Mouse (Mus musculus) heart, embryonic 11.5 days (tissue): ENCODE data around the gene D2hgdh. TPM values are rescaled to one million over a fixed set of nuclear protein-coding genes. Genes with fewer than 3 reads are reported as not detected.
"Not testable (repeated sequence)": the region's sequence is repeated elsewhere in the genome, so short reads cannot be mapped to it uniquely, and the experiment has no call there.

Source experiments
- ATAC-seq: fragments of 200-750 bp; cut with Nextera tagmentation; replicated peaks from 2 replicates; pipeline ENCODE4 v1.8.0; 2017; ENCODE audit warnings: moderate library complexity; ENCODE audit not compliant: insufficient number of reproducible peaks, low FRiP score, low TSS enrichment
- H3K27ac ChIP-seq: fragments of 300-500 bp; sonication (generic); 2 replicates; pipeline ENCODE4 v1.5.1; 2014; ENCODE audit warnings: mild to moderate bottlenecking, low read depth, low read length
- H3K27me3 ChIP-seq: fragments of 300-500 bp; sonication (generic); 2 replicates; pipeline ENCODE4 v1.6.1; 2014; ENCODE audit warnings: mild to moderate bottlenecking, low read length, mixed read lengths; ENCODE audit not compliant: control insufficient read depth, insufficient read depth
- H3K36me3 ChIP-seq: fragments of 300-500 bp; sonication (generic); 2 replicates; pipeline ENCODE4 v1.6.1; 2014; ENCODE audit warnings: mild to moderate bottlenecking, low read length, moderate library complexity, mixed read lengths; ENCODE audit not compliant: control insufficient read depth, insufficient read depth
- H3K4me1 ChIP-seq: fragments of 300-500 bp; sonication (generic); 2 replicates; pipeline ENCODE4 v1.6.1; 2014; ENCODE audit warnings: low read length; ENCODE audit not compliant: control insufficient read depth, insufficient read depth
- H3K4me2 ChIP-seq: fragments of 300-500 bp; sonication (generic); 2 replicates; pipeline ENCODE4 v1.6.1; 2014; ENCODE audit warnings: mild to moderate bottlenecking, moderate library complexity
- H3K4me3 ChIP-seq: fragments of 300-500 bp; sonication (generic); 2 replicates; pipeline ENCODE4 v1.5.1; 2014; ENCODE audit warnings: low read depth, low read length
- H3K9ac ChIP-seq: fragments of 300-500 bp; sonication (generic); 2 replicates; pipeline ENCODE4 v1.6.1; 2014; ENCODE audit warnings: mild to moderate bottlenecking, low read depth, low read length, moderate library complexity
- H3K9me3 ChIP-seq: fragments of 300-500 bp; sonication (generic); replicated peaks from 2 replicates; pipeline ENCODE4 v1.6.1; 2016; ENCODE audit warnings: low read length; ENCODE audit not compliant: control insufficient read depth
- WGBS: fragments of 180-500 bp; shearing (Covaris S2); extraction: QIAGEN DNeasy Blood & Tissue Kit; methylation state at CpG from one replicate; pipeline ENCODE4 v1.1.7; 2014; ENCODE audit not compliant: insufficient replicate concordance; 5-methylcytosine and 5-hydroxymethylcytosine counted together
- polyA plus RNA-seq: library from polyadenylated mRNA; unstranded; fragments of >200 nt; fragmentation: Nextera tagmentation; extraction: Ambion mirVana; gene quantifications from 2 replicates; pipeline ENCODE4 v1.2.1, GENCODE M21; 2014

Gene D2hgdh
- polyA plus RNA-seq, 1 experiment from 2014 or later = 12.9 TPM

- 72% methylated on average over 3 of the region's 3 CpGs for WGBS
- no peaks in the 10 kb centered on the region for H3K27me3 ChIP-seq
- no peak overlapping the region for H3K4me2 ChIP-seq
- H3K36me3 ChIP-seq = peaks cover 15% of the 10 kb centered on the region
- no peak for ATAC-seq
- peaks cover 7% of the 10 kb centered on the region for H3K4me1 ChIP-seq
- no peak overlapping the region for H3K4me3 ChIP-seq
- no peaks in the 10 kb centered on the region for H3K9me3 ChIP-seq
- H3K27ac ChIP-seq = peak overlapping the region; percentile 93; the same call in 1 of the 2 replicates
- no peak overlapping the region for H3K9ac ChIP-seq
Measured at GRCm38 (mm10) chr1:93823796-93824495, 763 bp upstream of the D2hgdh start.

GRCm38 (mm10) chr1:93825105-93825674 lies 481 bp downstream of the D2hgdh start:
- under 1% methylated on average over 30 of the region's 30 CpGs for WGBS
- peaks cover 7% of the 10 kb centered on the region for H3K4me1 ChIP-seq
- peaks cover 7% of the 10 kb centered on the region; the same call in 1 of the 2 replicates for H3K36me3 ChIP-seq
- H3K9me3 ChIP-seq = no peaks in the 10 kb centered on the region
- peak overlapping the region; percentile 77 for H3K9ac ChIP-seq
- peak overlapping the region; percentile 61 for H3K4me3 ChIP-seq
- ATAC-seq = peak; percentile 95
- H3K27ac ChIP-seq = peak overlapping the region; percentile 93
- peak overlapping the region; percentile 89 for H3K4me2 ChIP-seq
- no peaks in the 10 kb centered on the region for H3K27me3 ChIP-seq

DNA sequence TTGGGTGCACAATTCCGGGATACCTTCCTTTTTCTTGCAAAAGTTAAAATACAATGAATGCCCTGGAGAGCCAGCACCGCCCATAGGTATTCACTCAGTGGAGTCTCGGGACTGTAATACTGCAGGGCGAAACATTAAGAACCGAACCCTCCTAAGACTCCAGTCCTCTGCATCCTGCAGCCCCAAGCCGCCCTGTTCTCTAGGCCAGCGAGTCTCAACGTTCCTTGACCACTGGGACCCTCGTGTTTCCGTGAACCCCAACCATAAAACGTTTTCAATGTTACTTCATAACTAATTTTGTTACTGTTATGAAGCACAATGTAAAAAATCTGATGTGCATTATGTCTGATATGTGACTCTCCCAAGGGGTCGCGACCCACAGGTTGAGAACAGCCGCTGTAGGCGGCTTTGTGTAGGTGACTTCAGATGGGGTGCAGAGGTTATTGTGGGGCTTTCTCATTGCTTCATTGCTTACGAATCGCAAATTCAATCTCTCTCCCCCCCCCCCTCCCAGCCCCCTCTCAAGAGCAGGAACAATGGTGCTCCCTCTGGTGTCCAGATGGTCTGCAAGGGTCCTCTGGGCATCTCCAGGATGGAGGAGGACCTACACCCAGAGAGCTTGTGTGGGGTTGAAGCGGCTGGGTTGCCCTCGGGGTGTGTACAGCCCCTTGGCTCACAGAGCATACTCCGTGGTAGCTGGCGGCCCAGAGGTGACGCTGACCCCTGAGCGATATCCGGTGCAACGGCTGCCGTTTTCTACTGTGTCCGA lies 1.2 kb downstream of the D2hgdh start:
- WGBS = 46% methylated on average over 27 of the region's 27 CpGs
- no peak for ATAC-seq
- Histone ChIP-seq H3K27ac (peak overlapping the region; percentile 93), H3K9me3 (no peaks in the 10 kb centered on the region), H3K4me3 (peak overlapping the region; percentile 61), H3K27me3 (no peaks in the 10 kb centered on the region), H3K4me1 (peaks cover 7% of the 10 kb centered on the region), H3K9ac (peak overlapping the region; percentile 77), H3K4me2 (peak overlapping the region; percentile 89), H3K36me3 (peaks cover 5% of the 10 kb centered on the region; the same call in 1 of the 2 replicates)

DNA sequence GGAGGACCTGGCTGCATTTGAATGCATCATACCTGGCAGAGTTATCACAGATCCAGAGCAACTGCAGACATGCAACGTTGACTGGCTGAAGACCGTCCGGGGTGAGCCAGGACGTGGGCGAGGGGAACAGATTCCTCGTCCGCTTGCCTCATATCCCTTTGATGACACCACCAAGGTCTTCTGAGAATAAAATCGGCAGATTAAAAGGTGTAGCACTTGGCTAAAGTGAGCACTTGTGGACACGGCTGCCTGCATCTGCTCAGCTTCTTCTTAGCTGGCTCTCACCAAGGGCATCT lies 1.8 kb downstream of the D2hgdh start:
- WGBS = 91% methylated on average over 9 of the region's 9 CpGs
- Histone ChIP-seq H3K27me3 (no peaks in the 10 kb centered on the region), H3K4me3 (no peak overlapping the region), H3K27ac (no peak overlapping the region), H3K4me1 (peaks cover 7% of the 10 kb centered on the region), H3K4me2 (peak overlapping the region; percentile 89), H3K36me3 (peaks cover 1% of the 10 kb centered on the region; the same call in 1 of the 2 replicates), H3K9ac (no peak overlapping the region; the same call in 1 of the 2 replicates), H3K9me3 (no peaks in the 10 kb centered on the region)
- ATAC-seq = no peak

GRCm38 (mm10) chr1:93832754-93833360 lies 8.1 kb downstream of the D2hgdh start:
- not testable (repeated sequence) for ATAC-seq, H3K4me3 ChIP-seq, H3K4me2 ChIP-seq, H3K9ac ChIP-seq, H3K4me1 ChIP-seq, H3K36me3 ChIP-seq, H3K27ac ChIP-seq, H3K27me3 ChIP-seq, H3K9me3 ChIP-seq
- 52% methylated on average over 1 of the region's 4 CpGs for WGBS

DNA sequence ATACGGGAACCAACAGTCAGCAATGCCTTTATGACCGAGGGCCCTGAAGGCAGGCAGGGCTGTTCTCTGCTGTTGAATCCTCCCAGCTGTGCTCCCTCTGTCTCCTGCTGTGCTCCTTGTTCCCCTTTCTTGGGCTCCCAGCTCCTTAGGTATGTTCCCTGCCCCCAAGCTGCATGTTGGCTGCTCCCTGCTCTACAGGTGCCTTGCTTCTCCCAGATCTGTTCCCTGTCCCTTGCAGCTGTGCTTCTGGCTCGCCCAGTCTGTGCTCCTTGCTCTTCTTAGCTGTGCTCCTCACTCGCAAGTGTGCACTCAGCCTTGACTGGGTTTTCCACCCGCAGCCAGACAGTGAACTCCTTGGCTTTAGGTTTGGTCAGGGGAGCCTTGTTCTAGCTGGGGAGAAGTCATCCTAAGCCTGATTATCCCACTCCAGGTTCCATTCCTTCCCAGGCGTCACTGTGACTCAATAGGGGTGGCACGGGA lies 10.0 kb downstream of the D2hgdh start:
- Histone ChIP-seq H3K27ac (no peak overlapping the region), H3K9me3 (no peaks in the 10 kb centered on the region), H3K36me3 (no peaks in the 10 kb centered on the region), H3K4me3 (no peak overlapping the region), H3K9ac (no peak overlapping the region), H3K4me1 (no peaks in the 10 kb centered on the region), H3K27me3 (no peaks in the 10 kb centered on the region), H3K4me2 (no peak overlapping the region)
- ATAC-seq = no peak
- 88% methylated on average over 7 of the region's 7 CpGs for WGBS

- no peak overlapping the region for H3K4me3 ChIP-seq
- no peaks in the 10 kb centered on the region for H3K36me3 ChIP-seq
- H3K4me1 ChIP-seq = no peaks in the 10 kb centered on the region
- no peak overlapping the region for H3K9ac ChIP-seq
- no peak for ATAC-seq
- no peaks in the 10 kb centered on the region for H3K9me3 ChIP-seq
- H3K4me2 ChIP-seq = no peak overlapping the region
- no peaks in the 10 kb centered on the region for H3K27me3 ChIP-seq
- WGBS = 87% methylated on average over 4 of the region's 4 CpGs
- no peak overlapping the region for H3K27ac ChIP-seq
Measured at GRCm38 (mm10) chr1:93835211-93835610, 10.5 kb downstream of the D2hgdh start.

- Histone ChIP-seq H3K9ac (no peak overlapping the region), H3K36me3 (no peaks in the 10 kb centered on the region), H3K4me2 (no peak overlapping the region), H3K9me3 (no peaks in the 10 kb centered on the region), H3K4me3 (no peak overlapping the region), H3K4me1 (no peaks in the 10 kb centered on the region), H3K27me3 (no peaks in the 10 kb centered on the region), H3K27ac (no peak overlapping the region)
- no peak for ATAC-seq
- WGBS = 72% methylated on average over 6 of the region's 6 CpGs
Measured at GRCm38 (mm10) chr1:93835876-93836531, 11.3 kb downstream of the D2hgdh start.
